In genomic region chr5:73651855-73652201, GRCm38 (mm10) we compare ENCODE assay signal across 8 mouse cellular contexts. TPM values are rescaled to one million over a fixed set of nuclear protein-coding genes. Genes with fewer than 3 reads are reported as not detected.
DNase-seq lines count a peak whose midpoint lies in the region; ATAC-seq lines count a peak whose summit lies in the region.
"Had no signal": no experiment of that assay in that cellular context is flagged by ENCODE, and none has a peak within 500 bp of the region (broad histone marks: within the 10 kb centered on the region; RNA-seq: fewer than 3 reads in every experiment).

No protein-coding gene starts in this region.

- no peak for ATAC-seq in intestine, embryonic 16.5 days
- no peak for ATAC-seq in midbrain, embryonic 11.5 days (ENCODE audit: low FRiP score)
- ATAC-seq in monocyte, adult 5-6 weeks (replicated peaks; ENCODE audit: insufficient number of reproducible peaks, low FRiP score, low TSS enrichment, poor library complexity, severe bottlenecking): no peak

- H3K9me3 ChIP-seq in intestine, embryonic 16.5 days (ENCODE audit: control insufficient read depth, low read length): no peaks in the 10 kb centered on the region
- no peaks in the 10 kb centered on the region for H3K9me3 ChIP-seq in midbrain, embryonic 11.5 days (ENCODE audit: control insufficient read depth, low read length)

- peaks cover 4% of the 10 kb centered on the region; the same call in 1 of the 2 replicates for H3K4me1 ChIP-seq in brown adipose tissue, adult 24 weeks (ENCODE audit: control insufficient read depth, insufficient read depth, insufficient read length, low read length)
- H3K4me1 ChIP-seq in intestine, embryonic 16.5 days (ENCODE audit: control insufficient read depth, insufficient read depth, low read length): peaks cover 21% of the 10 kb centered on the region
- H3K4me1 ChIP-seq in midbrain, embryonic 11.5 days (ENCODE audit: control insufficient read depth, insufficient read depth, low read length): peaks cover 17% of the 10 kb centered on the region

- peak overlapping the region; percentile 69 for H3K4me3 ChIP-seq in brown adipose tissue, adult 24 weeks (ENCODE audit: insufficient read depth, low read depth, low read length)
- H3K4me3 ChIP-seq in intestine, embryonic 16.5 days (ENCODE audit: low read length): peak overlapping the region; percentile 53
- peak overlapping the region; percentile 45 for H3K4me3 ChIP-seq in midbrain, embryonic 11.5 days (ENCODE audit: low read depth, low read length)

- peaks cover 42% of the 10 kb centered on the region for H3K27me3 ChIP-seq in intestine, embryonic 16.5 days (replicated peaks; ENCODE audit: control insufficient read depth, insufficient read depth, low read length)
- peaks cover 54% of the 10 kb centered on the region for H3K27me3 ChIP-seq in midbrain, embryonic 11.5 days (ENCODE audit: control insufficient read depth, insufficient read depth, low read length)

- no peak overlapping the region for H3K27ac ChIP-seq in brown adipose tissue, adult 24 weeks (replicated peaks; ENCODE audit: low read depth, low read length)
- H3K27ac ChIP-seq in intestine, embryonic 16.5 days (ENCODE audit: low read length): no peak overlapping the region
- no peak overlapping the region for H3K27ac ChIP-seq in midbrain, embryonic 11.5 days (ENCODE audit: low read depth, low read length)

- peak overlapping the region; percentile 61; the same call in 1 of the 2 replicates for H3K9ac ChIP-seq in intestine, embryonic 16.5 days (ENCODE audit: low read depth, low read length)
- H3K9ac ChIP-seq in midbrain, embryonic 11.5 days (ENCODE audit: low read length): no peak overlapping the region

- 2% methylated on average over 4 of the region's 4 CpGs for WGBS in intestine, embryonic 16.5 days
- under 1% methylated on average over 4 of the region's 4 CpGs for WGBS in midbrain, embryonic 11.5 days

- DNase-seq in embryo, embryonic 9.5 days (ENCODE audit: extremely low spot score): peak; percentile 45
- DNase-seq in midbrain, embryonic 11.5 days (ENCODE audit: low spot score, missing footprints): peak; percentile 88
- no peak for DNase-seq in testis, postnatal 14 days (ENCODE audit: low spot score)
- DNase-seq in adrenal gland, postnatal 14 days: no peak

- H3K4me2 ChIP-seq in intestine, embryonic 16.5 days (ENCODE audit: low read depth, low read length): peak overlapping the region; percentile 89
- peak overlapping the region; percentile 91 for H3K4me2 ChIP-seq in midbrain, embryonic 11.5 days

- no peaks in the 10 kb centered on the region for H3K36me3 ChIP-seq in intestine, embryonic 16.5 days (ENCODE audit: control insufficient read depth, insufficient read depth, low read length)
- no peaks in the 10 kb centered on the region for H3K36me3 ChIP-seq in midbrain, embryonic 11.5 days (ENCODE audit: control insufficient read depth, insufficient read depth, low read length)

RNA-seq across cellular contexts. Expression of gene Spata18, which starts 0.6 kb away (rescaled TPM):
- polyA plus RNA-seq in brown adipose tissue, adult 24 weeks (2012; ENCODE audit: insufficient read depth, insufficient read length, missing spikeins): not detected in 2 replicates
- polyA plus RNA-seq in intestine, embryonic 16.5 days (2015; fragmentation: Nextera tagmentation; extraction: Ambion mirVana): 0.31 and 0.55 TPM in 2 replicates
- 0.10 and 0.12 TPM in 2 replicates for polyA plus RNA-seq in midbrain, embryonic 11.5 days (2014; fragmentation: Nextera tagmentation; extraction: Ambion mirVana)
- total RNA-seq in monocyte, adult 5-6 weeks (2017): 0.53 to 0.67 TPM in 2 of 3 replicates, not detected in the other
- total RNA-seq in adrenal gland, postnatal 14 days (2021): 0.23 TPM in 1 of 2 replicates, not detected in the other

RNA-seq across cellular contexts. Expression of gene Sgcb, which starts 4.2 kb away (rescaled TPM):
- 25.7 and 26.2 TPM in 2 replicates for polyA plus RNA-seq in brown adipose tissue, adult 24 weeks (2012; ENCODE audit: insufficient read depth, insufficient read length, missing spikeins)
- polyA plus RNA-seq in intestine, embryonic 16.5 days (2015; fragmentation: Nextera tagmentation; extraction: Ambion mirVana): 16.5 and 16.6 TPM in 2 replicates
- 20.4 and 23.3 TPM in 2 replicates for polyA plus RNA-seq in midbrain, embryonic 11.5 days (2014; fragmentation: Nextera tagmentation; extraction: Ambion mirVana)
- total RNA-seq in monocyte, adult 5-6 weeks (2017): 0.67 to 3.4 TPM (median 2.3 TPM) in 3 replicates
- total RNA-seq in adrenal gland, postnatal 14 days (2021): 19.5 and 22.6 TPM in 2 replicates

RNA-seq across cellular contexts. Expression of gene Lrrc66, which starts 19.5 kb away (rescaled TPM):
- not detected in 2 replicates for polyA plus RNA-seq in brown adipose tissue, adult 24 weeks (2012; ENCODE audit: insufficient read depth, insufficient read length, missing spikeins)
- 7.2 and 10.3 TPM in 2 replicates for polyA plus RNA-seq in intestine, embryonic 16.5 days (2015; fragmentation: Nextera tagmentation; extraction: Ambion mirVana)
- polyA plus RNA-seq in midbrain, embryonic 11.5 days (2014; fragmentation: Nextera tagmentation; extraction: Ambion mirVana): 0.04 TPM in 1 of 2 replicates, not detected in the other
- not detected in 3 replicates for total RNA-seq in monocyte, adult 5-6 weeks (2017)
- not detected in 2 replicates for total RNA-seq in adrenal gland, postnatal 14 days (2021)
- polyA plus RNA-seq: gonadal fat pad, adult 2 months had no signal

Comparison
In these comparisons a context has a peak if more than half of its experiments do, and no peak if none do; other contexts are left out.
1. DNase-seq: peak in embryo, embryonic 9.5 days (single experiment) and midbrain, embryonic 11.5 days (single experiment); none in testis, postnatal 14 days (single experiment) and adrenal gland, postnatal 14 days (single experiment).
2. Peak in every context shown above with its lines, with median percentiles within 50 percentile points of each other: H3K4me3 ChIP-seq.